Mouse (Mus musculus): ENCODE measurements around the gene Tnfsf15. TPM values are rescaled to one million over a fixed set of nuclear protein-coding genes. Genes with fewer than 3 reads are reported as not detected.

Gene Tnfsf15
- polyA plus RNA-seq, 1 experiment = 0.06 TPM

DNA sequence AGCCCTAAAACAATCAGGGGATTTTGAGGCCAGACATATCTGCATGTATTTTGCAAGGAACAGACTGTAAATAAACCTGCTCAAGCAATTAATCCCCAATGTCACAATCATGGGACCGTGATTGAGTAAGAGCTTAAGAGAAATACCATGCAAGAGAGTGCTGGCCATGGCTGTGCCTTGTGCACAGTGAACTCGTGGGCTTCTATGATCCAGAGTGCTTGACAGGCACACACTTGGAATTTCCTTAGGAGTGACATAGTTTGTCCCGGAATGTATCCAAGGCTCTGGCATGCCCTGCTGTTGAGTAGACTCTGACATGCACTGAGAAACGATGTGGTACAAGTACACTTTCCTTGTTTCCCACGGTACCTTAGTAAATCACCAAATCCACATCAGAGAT is 18.9 kb downstream of the Tnfsf15 start:
- Histone ChIP-seq H3K36me3 (ENCODE audit: control insufficient read depth, insufficient read depth) (no peaks in the 10 kb centered on the region), H3K27me3 (ENCODE audit: control insufficient read depth, insufficient read depth, insufficient read length) (no peaks in the 10 kb centered on the region), H3K79me2 (ENCODE audit: control insufficient read depth, insufficient read depth) (no peaks in the 10 kb centered on the region), H3ac (ENCODE audit: control insufficient read depth, insufficient read length, low read depth) (no peak overlapping the region), H3K79me3 (ENCODE audit: low read depth) (no peaks in the 10 kb centered on the region), H3K4me3 (ENCODE audit: insufficient read depth, poor library complexity, severe bottlenecking) (no peak overlapping the region)
- no peak for TF ChIP-seq CEBPB (IDR thresholded peaks at IDR 0.05; ENCODE audit: low read depth)
- TF ChIP-seq MYOG (IDR thresholded peaks at IDR 0.05; ENCODE audit: control insufficient read depth, extremely low read depth, insufficient read length) = no peak
- no peak for TF ChIP-seq USF1 (IDR thresholded peaks at IDR 0.05; ENCODE audit: low read depth)
- TF ChIP-seq MYOD1 (IDR thresholded peaks at IDR 0.05; ENCODE audit: control insufficient read depth, insufficient read length, low read depth) = no peak

DNA sequence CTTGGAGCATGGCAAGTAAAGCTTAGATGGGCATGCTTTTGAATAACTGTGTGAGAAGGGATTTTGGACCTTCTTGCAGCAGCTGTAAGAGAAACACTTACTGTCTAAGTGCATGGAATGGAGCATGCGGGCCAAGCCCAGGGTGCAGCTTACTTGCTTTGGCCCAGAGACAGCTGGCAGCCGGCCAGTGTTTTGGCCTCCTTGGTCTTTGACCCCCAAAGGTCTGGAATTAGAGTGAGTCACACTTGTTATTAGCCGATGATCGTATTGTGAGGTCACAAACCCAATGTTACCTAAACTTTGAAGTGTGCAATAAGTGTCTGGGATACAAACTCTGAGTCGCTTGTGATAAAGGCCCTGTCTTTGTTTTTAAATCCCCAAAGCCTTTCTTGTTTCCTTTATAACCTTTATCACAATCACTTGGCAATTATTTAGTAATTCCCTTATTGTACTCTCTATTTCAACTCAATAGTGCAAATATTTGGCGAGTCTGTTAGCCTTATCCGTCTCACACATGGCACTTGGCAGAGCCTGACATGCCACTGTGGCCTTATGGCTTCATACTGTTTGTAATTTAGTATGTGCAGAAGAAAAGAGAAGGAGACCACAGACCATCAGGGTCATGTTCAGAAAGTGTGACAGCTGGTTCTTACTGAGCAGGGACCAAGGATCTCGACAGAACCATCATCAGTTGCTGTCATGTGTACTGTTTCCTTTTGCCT is 26.8 kb downstream of the Tnfsf15 start:
- Histone ChIP-seq H3K79me2 (ENCODE audit: control insufficient read depth, insufficient read depth) (no peaks in the 10 kb centered on the region), H3K36me3 (ENCODE audit: control insufficient read depth, insufficient read depth) (no peaks in the 10 kb centered on the region), H3K79me3 (ENCODE audit: low read depth) (no peaks in the 10 kb centered on the region), H3K27me3 (ENCODE audit: control insufficient read depth, insufficient read depth, insufficient read length) (no peaks in the 10 kb centered on the region), H3K4me3 (ENCODE audit: insufficient read depth, poor library complexity, severe bottlenecking) (no peak overlapping the region), H3ac (ENCODE audit: control insufficient read depth, insufficient read length, low read depth) (no peak overlapping the region)
- TF ChIP-seq MAX (IDR thresholded peaks at IDR 0.05) = no peak
- TF ChIP-seq USF1 (IDR thresholded peaks at IDR 0.05; ENCODE audit: low read depth) = no peak
- TF ChIP-seq MYOG (IDR thresholded peaks at IDR 0.05; ENCODE audit: control insufficient read depth, extremely low read depth, insufficient read length) = no peak
- TF ChIP-seq CTCF (IDR thresholded peaks at IDR 0.05; ENCODE audit: control insufficient read depth, insufficient read depth, insufficient read length) = no peak
- no peak for TF ChIP-seq FOSL1 (IDR thresholded peaks at IDR 0.05; ENCODE audit: insufficient read depth, low read length, poor library complexity, severe bottlenecking)

DNA sequence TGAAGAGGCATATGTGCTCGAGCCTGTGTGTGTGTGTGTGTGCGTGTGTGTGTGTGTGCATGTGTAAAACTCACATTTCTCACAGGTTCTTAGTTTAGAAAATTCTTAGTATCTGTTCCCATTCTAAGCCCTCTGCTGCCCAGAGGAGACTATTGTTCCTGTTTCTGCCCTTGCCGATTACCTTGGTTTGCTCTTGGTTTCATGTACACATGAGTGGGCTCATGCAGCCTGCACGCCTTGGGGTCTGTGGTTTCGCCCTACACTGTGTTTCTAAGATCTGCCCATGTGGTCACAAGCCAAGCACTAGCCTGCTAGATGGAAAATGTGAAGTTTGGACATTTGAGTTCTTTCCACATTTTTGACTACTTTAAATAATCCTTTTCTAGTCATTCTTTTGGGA is 33.0 kb downstream of the Tnfsf15 start:
- Histone ChIP-seq H3K79me3 (ENCODE audit: low read depth) (no peaks in the 10 kb centered on the region), H3K4me3 (ENCODE audit: insufficient read depth, poor library complexity, severe bottlenecking) (no peak overlapping the region), H3K27me3 (ENCODE audit: control insufficient read depth, insufficient read depth, insufficient read length) (no peaks in the 10 kb centered on the region), H3K36me3 (ENCODE audit: control insufficient read depth, insufficient read depth) (no peaks in the 10 kb centered on the region), H3ac (ENCODE audit: control insufficient read depth, insufficient read length, low read depth) (no peak overlapping the region), H3K79me2 (ENCODE audit: control insufficient read depth, insufficient read depth) (no peaks in the 10 kb centered on the region)
- TF ChIP-seq CTCF (IDR thresholded peaks at IDR 0.05; ENCODE audit: control insufficient read depth, insufficient read depth, insufficient read length) (no peak), USF1 (IDR thresholded peaks at IDR 0.05; ENCODE audit: low read depth) (no peak), FOSL1 (IDR thresholded peaks at IDR 0.05; ENCODE audit: insufficient read depth, low read length, poor library complexity, severe bottlenecking) (no peak), CEBPB (IDR thresholded peaks at IDR 0.05; ENCODE audit: low read depth) (no peak), MAX (IDR thresholded peaks at IDR 0.05) (no peak), MYOD1 (IDR thresholded peaks at IDR 0.05; ENCODE audit: control insufficient read depth, insufficient read length, low read depth) (no peak), MYOG (IDR thresholded peaks at IDR 0.05; ENCODE audit: control insufficient read depth, extremely low read depth, insufficient read length) (no peak)

DNA sequence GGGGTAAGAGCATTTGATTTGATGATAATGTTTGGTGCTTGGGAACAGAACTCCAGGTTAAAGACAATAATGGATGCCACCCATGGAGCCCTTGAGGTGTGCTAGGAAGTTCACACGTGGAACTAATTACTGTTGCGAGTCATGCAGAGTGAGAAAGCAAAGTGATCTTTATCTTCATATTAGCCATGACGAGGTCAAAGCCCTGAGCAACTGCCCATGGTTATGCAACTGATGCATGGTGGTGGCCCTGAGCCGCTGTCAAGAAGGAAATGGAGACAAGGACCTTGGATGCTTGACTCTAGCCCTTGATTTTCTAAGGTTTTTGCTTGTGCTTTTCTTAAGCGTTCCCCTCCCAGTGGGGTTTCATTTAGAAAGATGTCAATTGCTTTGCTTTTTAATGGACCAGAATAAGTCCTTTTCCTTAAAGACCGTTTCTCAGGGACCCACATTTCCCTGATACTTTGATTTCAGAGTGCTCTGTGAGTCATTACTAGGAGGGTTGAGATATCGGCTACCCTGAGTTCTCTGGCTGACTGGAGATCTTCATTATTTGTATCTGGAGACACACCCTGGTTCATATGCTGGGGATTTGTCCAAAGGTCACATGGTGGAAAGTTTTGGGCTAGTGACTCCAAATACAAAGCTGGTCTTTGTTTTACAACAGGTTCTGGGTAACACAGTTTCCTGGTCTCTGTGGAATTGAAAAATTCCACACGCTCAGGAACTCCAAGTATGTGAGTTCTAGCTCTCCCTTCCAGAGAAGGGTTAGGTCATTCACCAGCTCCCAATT is 34.3 kb downstream of the Tnfsf15 start:
- Histone ChIP-seq H3K27me3 (ENCODE audit: control insufficient read depth, insufficient read depth, insufficient read length) (no peaks in the 10 kb centered on the region), H3K79me2 (ENCODE audit: control insufficient read depth, insufficient read depth) (no peaks in the 10 kb centered on the region), H3K4me3 (ENCODE audit: insufficient read depth, poor library complexity, severe bottlenecking) (no peak overlapping the region), H3K36me3 (ENCODE audit: control insufficient read depth, insufficient read depth) (no peaks in the 10 kb centered on the region), H3ac (ENCODE audit: control insufficient read depth, insufficient read length, low read depth) (no peak overlapping the region), H3K79me3 (ENCODE audit: low read depth) (no peaks in the 10 kb centered on the region)
- no peak for TF ChIP-seq CTCF (IDR thresholded peaks at IDR 0.05; ENCODE audit: control insufficient read depth, insufficient read depth, insufficient read length)
- no peak for TF ChIP-seq FOSL1 (IDR thresholded peaks at IDR 0.05; ENCODE audit: insufficient read depth, low read length, poor library complexity, severe bottlenecking)
- peak; percentile 66 for TF ChIP-seq USF1 (IDR thresholded peaks at IDR 0.05; ENCODE audit: low read depth)
- no peak for TF ChIP-seq CEBPB (IDR thresholded peaks at IDR 0.05; ENCODE audit: low read depth)

DNA sequence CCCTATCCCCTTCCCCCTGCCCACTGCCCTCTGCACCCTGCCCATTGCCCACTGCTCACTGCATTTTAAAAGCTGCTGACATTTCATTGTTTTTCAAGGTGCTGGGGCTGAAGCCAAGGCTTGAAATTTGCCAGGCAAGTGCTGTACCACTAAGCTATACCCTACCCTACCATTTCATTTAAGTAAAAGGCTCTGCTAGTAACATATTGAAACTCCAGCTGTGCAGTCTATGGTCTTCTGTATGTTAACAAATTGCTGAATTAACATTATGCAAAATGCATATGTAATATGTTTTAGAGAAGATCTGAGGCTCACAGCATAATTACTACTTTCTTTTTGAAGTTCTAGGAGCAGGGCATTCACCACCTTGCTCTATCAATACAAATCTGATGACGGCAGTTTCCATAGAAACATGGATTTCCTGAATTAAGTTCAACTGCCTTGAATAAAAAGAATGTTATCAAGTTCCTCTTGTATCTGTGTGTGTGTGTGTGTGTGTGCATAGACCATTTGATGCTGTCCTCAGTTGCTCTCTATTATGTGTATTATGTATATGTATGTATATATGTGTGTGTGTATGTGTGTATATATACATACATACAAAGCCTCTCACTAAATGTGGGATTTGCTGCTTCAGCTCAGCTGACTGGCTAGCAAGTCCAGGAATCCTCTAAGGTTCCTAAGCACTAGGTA is 38.5 kb downstream of the Tnfsf15 start:
- H3K27me3 ChIP-seq (ENCODE audit: control insufficient read depth, insufficient read depth, insufficient read length) = no peaks in the 10 kb centered on the region
- H3K79me3 ChIP-seq (ENCODE audit: low read depth) = no peaks in the 10 kb centered on the region
- H3K4me3 ChIP-seq (ENCODE audit: insufficient read depth, poor library complexity, severe bottlenecking) = no peak overlapping the region
- H3K36me3 ChIP-seq (ENCODE audit: control insufficient read depth, insufficient read depth) = no peaks in the 10 kb centered on the region
- no peak overlapping the region for H3ac ChIP-seq (ENCODE audit: control insufficient read depth, insufficient read length, low read depth)
- no peak for TF ChIP-seq CTCF (IDR thresholded peaks at IDR 0.05; ENCODE audit: control insufficient read depth, insufficient read depth, insufficient read length)
- no peak for TF ChIP-seq USF1 (IDR thresholded peaks at IDR 0.05; ENCODE audit: low read depth)
- no peak for TF ChIP-seq MYOD1 (IDR thresholded peaks at IDR 0.05; ENCODE audit: control insufficient read depth, insufficient read length, low read depth)
- no peak for TF ChIP-seq MAX (IDR thresholded peaks at IDR 0.05)
- TF ChIP-seq CEBPB (IDR thresholded peaks at IDR 0.05; ENCODE audit: low read depth) = no peak
- TF ChIP-seq FOSL1 (IDR thresholded peaks at IDR 0.05; ENCODE audit: insufficient read depth, low read length, poor library complexity, severe bottlenecking) = no peak
- no peak for TF ChIP-seq MYOG (IDR thresholded peaks at IDR 0.05; ENCODE audit: control insufficient read depth, extremely low read depth, insufficient read length)
- no peaks in the 10 kb centered on the region for H3K79me2 ChIP-seq (ENCODE audit: control insufficient read depth, insufficient read depth)
